Mouse (Mus musculus) left cerebral cortex, adult 8-10 months (tissue): ENCODE results near the gene Fam13a. TPM values are rescaled to one million over a fixed set of nuclear protein-coding genes. Genes with fewer than 3 reads are reported as not detected.

Experiments used
- DNase-seq, 2 experiments: peaks; one replicate each; pipeline ENCODE4 v3.0.0; 2022; ENCODE audit warnings: low spot score in 2 of 2
- total RNA-seq, 4 experiments: library from RNA; stranded (reverse); gene quantifications; 2 replicates each; pipeline ENCODE4 v1.2.4; 2022

Gene Fam13a
- total RNA-seq, 4 experiments from 2014 or later: 14.7 to 17.0 (median 15.9) TPM

DNA sequence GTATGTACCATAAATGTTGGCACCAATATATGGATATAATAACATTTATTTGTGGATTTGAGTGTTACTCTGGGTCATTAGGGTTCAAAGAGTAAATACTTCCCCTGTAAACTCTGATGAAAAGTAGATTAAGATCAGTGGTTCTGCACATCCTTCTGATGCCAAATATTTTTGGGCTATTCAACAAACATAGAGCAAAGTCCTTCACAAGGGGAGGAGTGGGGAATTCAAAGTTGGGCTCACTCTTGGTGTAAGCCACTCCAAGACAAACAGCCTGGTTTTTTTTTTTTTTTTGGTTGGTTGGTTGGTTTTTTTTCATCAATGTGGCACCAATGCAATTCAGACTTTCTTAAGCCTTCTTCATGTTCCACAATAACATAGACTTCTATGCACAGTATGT is 86.6 kb downstream of the Fam13a start:
- no peak for DNase-seq

DNA sequence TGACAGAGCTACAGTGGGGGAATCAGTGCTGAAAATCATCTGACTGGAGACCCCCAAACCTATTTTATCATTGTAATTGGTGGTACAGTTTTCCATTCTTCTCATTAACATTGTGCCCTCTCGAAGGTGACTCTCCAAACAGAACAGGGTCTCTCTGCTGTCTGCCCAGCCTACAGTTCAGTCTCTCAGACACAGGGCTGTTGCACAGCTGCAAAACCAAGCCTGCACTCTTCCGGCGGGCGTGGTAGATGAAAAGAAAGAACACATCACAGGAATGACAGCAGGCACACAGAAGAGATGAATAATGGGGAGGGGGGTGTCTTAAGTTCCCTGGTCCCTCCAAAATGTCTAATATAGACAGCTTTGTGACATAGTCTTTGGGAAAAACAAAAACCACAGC is 90.2 kb downstream of the Fam13a start:
- DNase-seq: no peak

DNA sequence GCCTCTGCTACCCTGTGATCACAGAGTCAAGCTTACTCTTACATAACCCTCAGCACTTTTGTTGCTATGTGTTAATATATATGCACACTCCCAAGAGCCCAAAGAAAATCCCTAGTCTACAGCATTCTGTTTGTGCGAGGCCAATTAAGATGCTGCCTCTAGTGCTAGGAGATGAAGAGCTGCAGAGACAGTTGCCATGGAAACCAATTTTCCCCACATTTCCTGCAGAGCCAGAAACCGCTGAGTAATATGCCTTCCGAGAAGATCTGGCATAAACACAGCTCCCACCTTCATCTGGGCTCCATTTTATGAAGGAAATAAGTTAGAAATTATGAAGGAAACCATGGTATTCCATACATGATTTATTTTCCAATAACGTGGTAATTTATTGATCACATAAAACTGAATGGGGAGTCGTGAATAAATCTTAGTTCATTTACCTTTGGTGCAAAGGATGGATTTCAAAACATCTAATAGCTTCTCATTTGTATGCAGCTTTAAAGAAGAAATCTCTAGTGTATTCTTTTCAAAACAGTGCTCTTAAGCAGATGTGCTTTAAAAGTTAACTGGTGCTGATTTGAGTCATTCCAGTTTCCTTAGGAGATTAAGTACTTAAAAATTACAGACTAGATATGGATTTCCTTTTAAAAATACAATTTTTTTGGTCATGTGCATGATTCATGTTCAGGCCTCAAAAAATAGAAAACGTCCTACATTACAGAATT is 91.0 kb downstream of the Fam13a start:
- peak; percentile 37 to 93 for DNase-seq

DNA sequence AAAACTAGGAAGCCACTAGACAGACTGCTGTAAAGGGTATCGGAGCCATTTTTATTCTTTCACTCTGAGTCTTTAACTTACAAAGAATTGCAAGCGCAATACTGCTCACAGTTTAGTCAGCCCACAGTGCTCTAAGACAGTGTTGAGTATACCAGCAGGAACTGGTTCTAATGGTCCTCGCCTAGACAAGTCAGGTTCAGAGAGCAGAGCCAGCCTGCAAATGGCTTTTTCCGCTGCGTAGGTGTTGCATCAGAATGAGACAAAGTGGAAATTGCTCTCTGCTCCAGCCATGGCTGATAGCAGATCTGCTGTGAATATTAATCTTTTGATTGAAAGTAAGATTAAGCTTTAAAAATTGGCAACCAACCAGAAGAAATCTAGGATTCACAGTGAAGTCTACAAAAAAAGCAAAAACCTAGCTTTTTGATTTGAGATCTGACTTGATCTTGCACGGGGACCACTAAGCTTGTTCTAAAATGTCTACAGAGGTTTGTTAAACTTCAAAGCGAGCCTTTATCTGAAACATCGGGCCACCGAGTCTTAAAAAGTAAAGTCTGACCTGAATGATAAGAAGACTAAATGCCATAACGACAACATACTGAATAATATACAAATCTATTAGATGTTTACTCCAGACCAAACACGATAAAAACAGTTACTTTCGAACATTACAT is 91.7 kb downstream of the Fam13a start:
- DNase-seq: no peak

DNA sequence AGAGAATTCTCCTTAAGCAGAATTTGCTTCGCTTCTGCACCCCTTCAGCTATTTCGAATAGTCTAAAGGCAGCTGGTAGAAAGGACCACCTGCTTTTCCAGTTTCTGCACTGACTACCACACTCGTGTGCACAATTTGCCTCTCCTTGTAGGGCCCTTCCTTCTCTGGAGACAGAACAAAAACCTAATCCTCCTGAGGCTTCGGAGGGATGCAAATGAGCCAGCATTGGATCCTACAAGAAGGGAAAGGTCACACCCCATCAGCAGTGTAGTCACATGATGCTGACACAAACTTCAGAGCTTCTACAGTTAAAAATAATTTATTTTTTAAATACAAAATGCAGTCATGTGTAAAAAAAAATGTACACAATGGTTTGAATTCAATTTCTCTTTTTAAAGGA is 93.2 kb downstream of the Fam13a start:
- no peak for DNase-seq

DNA sequence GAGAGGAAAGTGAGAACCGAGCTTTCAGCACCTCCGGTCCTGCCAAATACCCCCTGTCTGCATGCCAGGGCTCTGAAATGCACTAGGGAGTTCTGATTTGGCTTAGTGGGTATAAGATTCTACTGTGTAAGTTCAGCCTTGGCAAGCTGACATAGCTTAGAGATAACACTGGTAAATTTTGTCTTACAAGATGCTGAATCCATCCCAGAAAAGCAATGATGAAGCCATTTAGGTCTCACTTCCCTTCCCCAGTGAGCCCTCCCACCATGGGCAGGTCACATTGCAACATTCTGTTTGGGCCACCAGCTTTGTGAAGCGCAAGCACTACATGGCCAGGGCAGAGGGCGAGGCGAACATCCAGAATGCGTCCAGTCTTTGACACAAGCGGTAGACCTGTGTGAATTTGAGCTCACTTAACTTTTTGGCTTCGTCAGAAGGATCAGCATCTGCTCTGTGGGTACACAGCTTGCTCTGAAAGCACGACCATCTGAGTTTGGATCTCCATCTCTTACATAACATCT is 94.4 kb downstream of the Fam13a start:
- DNase-seq: no peak

DNA sequence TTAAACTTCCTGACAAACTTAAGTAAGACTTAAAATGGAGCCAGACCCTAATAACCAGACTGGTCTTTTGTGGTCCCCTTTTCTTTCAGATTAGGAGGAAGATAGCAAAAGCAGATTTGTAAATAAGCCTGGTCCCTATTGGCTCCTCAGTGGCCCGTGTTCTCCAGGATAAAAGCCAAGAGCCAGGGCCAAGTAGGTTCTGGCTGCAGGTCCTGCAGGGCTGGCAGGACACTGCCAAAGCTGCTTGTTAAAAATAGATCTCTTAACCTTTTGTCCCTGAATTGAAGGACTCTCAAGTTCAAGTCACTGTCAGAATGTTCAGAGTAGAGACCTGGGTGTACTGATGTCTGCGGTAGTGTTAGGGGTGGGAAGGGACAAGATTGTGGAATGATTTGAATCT is 96.5 kb downstream of the Fam13a start:
- no peak for DNase-seq

DNA sequence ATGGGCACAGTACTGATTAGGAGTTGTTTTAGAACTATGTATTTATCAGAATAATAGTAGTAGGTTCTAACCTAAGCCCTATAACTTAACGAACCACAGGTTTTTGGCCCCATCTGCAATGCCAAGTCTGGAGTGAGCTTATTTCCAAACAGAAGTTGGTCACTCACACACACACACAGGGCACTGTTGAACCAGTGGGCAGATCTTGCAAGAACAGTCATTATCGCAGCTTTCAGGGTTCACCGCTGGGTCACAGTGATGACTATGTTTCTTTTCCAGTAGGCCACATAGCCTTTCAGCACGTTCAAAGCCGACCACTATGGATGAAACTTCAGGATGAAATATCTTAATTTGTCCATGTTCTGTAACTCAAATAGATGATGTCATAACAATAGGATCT is 101.8 kb downstream of the Fam13a start:
- DNase-seq: no peak

DNA sequence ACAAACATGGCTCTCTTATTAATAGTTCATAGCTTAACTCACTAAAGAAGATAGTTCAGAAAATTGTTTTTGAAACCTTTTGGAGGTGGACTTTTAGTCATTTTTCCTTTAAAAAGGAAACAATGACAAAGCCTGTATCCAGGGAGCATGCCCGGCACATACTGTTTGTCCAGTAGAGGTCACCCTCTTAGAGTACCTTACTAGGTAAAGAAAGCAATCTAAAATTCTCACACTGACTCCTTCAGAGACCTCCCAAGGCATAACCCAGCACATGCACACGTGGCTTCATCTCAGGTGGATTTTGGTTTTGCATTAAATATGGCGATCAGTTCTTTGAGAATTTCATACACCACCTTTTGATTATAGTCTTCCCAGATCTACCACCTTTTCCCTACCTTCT is 102.7 kb downstream of the Fam13a start:
- no peak for DNase-seq

DNA sequence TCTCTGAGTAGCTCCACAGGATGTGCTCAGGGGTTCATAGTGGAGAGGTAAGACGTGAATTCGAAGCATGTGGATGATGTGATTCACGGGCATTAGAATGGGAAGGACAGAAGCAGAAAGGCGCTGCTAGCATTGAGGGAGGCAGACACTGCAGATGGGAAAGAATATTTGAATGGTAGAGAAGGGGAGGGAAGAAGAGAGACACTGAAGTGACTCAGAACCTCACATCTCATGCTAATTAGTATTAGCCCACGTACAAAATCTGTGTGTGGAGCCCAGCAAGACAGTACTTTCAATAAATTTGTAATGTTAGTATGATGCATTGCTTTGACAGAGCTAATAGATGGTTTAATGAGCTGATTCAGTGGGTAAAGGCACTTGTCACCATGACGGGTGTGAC is 103.6 kb downstream of the Fam13a start:
- no peak for DNase-seq

DNA sequence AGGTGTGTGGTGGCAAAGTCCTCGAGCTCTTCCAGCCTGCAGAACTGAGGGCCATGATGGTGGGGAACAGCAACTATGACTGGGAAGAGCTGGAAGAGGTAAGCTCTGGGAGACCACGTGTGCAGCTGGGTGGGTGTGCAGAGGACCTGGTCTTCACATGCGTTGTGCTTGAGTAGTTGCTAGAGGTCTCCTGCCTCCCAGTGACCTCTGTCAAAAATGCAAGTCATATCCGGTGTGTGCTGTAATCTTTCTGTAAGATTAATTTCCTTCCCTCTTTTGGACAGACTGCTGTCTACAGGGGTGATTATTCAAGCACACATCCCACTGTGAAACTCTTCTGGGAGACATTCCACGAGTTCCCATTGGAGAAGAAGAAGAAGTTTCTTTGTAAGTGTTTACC is 107.9 kb downstream of the Fam13a start:
- DNase-seq: no peak

DNA sequence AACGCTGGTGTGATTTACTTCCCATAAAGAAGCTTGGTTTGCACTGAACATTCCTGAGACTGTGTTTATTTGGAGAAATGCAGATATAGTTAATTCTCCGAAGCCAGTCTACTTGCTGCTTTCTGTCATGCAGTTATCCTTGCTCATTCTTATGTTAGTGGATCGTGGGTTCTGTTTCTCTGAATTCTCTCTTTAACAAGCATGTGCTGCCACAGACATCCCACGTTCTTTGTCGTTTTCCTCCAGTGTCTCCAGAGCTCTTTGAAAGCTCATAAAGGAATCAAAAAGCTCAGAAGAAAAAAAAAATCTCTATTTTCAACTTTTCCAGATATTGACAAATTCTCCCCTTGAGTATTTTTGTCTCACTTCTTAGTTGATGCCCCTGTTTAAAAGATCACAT is 110.4 kb downstream of the Fam13a start:
- DNase-seq: no peak

DNA sequence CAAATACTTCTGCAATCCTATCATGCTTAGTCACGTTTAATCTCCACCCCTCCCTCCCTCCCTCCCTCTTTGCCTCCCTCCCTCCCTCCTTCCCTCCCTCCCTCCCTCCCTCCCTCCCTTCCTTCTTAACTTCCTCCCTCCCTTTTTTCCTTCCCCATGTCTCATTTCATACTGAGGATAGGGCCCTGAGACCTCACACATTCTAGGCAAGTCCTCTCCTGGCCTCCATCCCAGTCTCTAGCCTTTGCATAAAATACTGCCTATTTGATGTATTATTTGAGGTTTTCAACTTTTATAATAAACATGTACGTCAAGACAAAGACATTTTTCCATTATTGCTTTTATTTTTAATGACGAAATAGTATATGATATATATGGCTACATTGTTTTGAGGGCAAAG is 110.8 kb downstream of the Fam13a start:
- no peak for DNase-seq

DNA sequence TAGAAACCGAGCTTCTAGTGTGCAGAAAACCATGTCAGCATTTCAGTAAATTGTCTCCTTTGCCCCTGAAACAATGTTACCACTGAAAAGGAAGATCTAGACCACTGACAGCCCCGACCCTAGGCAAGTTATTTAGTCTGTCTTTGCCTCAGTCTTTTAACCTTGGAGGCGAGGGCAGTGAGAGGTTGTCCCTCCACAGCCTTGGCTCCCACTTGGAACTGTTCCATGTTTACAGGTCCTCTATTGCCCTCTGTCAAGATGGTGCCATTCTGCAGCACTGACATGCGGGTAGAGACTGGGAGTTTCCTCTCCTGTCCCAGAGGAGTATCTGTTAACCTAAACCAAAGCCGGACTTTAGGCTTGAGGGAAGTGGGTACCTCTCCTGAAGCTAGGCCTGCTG is 111.5 kb downstream of the Fam13a start:
- DNase-seq: no peak

DNA sequence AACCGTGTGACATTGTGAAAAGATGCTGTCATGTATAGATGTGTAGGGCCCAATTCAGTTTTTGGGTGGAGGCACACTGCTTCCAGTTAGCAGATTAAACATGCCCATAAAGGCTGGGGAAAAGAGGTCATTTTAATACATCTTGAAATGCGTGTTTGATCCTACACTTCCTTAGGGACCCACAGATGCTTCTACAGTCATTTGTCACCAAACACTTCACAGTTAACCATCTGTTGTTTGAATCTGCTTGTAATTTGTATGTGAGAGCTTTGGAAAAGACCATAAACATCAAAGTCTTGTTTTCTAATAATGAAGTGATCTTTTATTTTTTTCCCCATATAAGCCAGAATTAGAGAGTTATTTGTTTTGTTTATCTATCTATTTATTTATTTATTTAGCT is 116.6 kb downstream of the Fam13a start:
- no peak for DNase-seq

DNA sequence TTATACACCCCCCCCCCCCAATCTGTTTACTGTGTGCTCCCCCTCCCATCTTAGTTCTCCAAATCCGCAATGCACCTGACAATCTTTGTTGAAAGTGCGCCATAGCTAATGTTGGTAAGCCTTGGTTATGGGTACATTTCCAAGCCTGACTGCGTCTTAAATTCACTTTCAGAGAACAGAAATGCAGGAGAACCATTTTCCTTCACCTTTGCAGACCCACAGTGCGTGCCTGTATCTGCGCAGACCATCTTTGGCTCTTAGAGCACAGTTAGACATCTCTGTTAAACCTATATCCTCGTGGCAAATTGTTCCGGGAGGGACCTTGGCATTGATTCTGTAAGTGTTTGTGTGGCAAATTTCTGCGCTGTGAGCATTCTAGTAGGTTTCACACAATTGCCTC is 117.0 kb downstream of the Fam13a start:
- no peak for DNase-seq

DNA sequence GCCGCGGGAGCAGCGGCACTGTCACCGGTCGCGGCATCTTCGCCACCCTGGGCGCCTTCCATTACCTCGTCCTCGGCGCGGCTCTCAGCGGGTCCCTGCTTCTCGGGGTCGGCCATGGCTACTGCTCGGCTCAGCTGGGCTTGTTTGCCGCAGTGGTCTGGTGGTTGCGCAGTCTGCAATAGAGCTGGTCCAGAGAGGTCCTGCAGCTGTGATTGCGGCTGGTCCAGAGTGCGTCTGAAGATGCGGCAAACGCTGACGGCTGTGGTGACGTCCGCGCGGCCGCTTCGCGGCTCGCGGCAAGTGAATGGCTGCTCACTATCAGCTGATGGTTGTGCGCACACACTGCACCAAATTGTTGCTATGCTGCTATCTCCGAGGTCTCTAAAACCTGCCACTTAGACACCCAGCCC is 117.5 kb downstream of the Fam13a start, which contains the start of gene Nap1l5:
TSS of gene Nap1l5 (minus strand) at position 225 of the 410 bp plus-strand sequence.
- peak; percentile 65 to 88 for DNase-seq

DNA sequence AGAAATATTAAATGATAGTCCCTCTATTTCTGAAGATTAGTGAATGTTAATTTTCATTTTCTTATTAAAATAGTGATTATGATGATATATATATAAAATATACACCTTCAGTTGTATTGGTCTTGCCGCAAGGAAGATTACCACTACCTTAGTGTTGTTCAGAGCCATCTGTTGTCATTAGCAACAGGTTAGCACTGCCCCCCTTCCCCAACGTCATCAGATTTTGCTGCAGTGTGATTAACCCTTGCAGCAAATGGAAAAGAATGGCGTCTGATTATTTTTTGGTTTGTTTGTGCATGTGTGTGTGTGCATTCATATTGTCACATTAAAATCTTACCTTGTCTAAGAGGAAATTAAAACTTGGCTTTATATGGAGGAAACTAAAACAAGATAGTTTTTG is 119.8 kb downstream of the Fam13a start:
- no peak for DNase-seq

DNA sequence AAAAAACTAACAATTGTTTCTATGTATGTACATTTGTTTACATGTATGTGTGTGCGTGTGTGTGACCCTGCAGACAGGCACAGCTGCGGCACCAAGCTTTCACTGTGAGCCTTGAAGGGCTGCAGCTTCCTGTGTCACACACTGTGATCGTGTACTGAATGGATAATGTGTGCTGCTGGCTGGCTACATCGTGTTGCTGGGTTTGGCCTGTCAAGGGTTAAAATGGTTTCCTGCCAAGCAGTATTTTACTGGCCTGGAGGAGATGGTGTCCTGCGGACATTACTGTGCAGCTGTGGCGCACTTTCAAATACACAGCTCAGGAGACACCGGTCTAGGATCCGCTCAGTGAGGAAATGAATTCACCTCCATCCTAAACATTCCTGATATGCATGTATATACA is 121.2 kb downstream of the Fam13a start:
- peak in 1 of 2 experiments; percentile 53 for DNase-seq

DNA sequence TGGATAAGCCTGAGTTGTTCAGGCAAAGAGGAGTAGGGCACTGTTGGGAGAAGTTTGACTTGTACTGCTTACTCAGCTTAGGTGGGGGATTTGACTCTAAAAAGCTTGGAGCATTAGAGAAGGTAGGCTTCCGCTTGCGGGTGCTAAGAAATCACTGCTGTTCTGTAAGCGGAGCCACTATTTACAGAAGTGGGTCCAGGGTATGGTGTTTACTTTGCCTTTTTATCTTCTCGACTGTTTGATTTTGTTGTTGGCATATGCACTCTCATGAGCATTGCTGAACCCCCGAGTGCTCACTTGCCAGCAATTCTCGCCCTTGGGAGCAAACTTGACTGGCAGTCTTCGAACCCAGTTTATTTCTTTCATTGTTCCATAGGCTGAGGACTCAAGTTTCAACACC is 123.8 kb downstream of the Fam13a start:
- no peak for DNase-seq

DNA sequence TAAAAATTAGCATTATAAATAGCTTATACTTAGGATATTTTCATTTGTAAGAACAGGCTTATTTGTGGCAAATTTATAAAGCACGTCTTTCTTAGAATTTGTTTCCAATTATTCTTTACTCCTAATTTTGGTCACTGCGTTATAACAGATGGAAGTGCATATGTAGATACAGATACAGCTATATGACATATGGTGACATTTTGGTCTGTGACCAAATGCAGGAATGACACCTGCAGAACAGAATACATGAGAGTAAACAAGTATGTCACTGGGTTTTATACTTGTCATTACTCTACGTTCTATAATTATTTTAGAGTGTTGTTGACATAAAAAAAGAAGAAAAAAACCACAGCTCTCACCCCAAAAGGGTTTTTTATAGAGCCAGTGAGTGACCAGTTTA is 125.3 kb downstream of the Fam13a start:
- no peak for DNase-seq

DNA sequence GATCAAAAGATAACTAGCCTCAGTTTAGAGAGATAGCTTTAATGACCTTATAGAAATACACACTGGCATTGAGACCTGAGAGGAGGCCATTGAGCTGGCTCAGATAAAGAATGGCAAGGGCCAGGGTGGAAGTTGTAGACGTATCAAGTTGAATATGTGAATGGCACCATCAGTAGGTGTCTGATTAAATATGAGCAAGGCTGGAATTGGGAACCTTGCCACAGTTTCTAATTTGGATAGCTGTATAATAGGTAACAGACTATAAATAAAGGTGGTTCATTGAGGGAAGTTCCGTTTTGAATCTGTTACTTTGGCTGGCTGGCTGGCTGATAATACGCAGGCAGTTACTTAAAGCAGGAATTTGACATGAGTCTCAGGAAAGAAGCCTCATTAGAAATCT is 127.7 kb downstream of the Fam13a start:
- DNase-seq: no peak

DNA sequence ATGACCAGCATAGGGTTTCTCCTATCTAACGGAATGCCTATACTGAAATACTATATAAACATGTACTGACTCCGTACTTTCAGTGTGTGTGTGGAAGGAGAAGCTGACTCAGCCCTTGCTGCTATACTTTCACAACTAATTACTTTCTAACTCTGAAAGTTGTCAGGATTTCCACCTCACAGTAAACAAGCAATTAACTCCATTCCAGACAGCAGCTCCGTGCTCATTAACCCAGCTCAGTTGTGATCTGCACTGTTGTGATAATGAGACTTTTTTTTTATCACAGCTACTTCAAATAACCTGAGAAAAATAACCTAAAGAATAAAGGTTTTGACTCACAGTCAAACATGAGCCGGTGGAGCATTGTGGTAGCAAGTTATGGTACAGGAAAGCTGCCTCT is 129.4 kb downstream of the Fam13a start:
- no peak for DNase-seq
